Mouse (Mus musculus) spleen, postnatal 4 days (tissue): ENCODE data around the gene R3hdm4.
"Not testable (repeated sequence)": the region's sequence is repeated elsewhere in the genome, so short reads cannot be mapped to it uniquely, and the experiment has no call there.

Experiments
- DNase-seq, 2 experiments: peaks; one replicate each; pipeline ENCODE4 v3.0.0; 2022; ENCODE audit warnings: low spot score in 2 of 2

R3hdm4 gene

DNA sequence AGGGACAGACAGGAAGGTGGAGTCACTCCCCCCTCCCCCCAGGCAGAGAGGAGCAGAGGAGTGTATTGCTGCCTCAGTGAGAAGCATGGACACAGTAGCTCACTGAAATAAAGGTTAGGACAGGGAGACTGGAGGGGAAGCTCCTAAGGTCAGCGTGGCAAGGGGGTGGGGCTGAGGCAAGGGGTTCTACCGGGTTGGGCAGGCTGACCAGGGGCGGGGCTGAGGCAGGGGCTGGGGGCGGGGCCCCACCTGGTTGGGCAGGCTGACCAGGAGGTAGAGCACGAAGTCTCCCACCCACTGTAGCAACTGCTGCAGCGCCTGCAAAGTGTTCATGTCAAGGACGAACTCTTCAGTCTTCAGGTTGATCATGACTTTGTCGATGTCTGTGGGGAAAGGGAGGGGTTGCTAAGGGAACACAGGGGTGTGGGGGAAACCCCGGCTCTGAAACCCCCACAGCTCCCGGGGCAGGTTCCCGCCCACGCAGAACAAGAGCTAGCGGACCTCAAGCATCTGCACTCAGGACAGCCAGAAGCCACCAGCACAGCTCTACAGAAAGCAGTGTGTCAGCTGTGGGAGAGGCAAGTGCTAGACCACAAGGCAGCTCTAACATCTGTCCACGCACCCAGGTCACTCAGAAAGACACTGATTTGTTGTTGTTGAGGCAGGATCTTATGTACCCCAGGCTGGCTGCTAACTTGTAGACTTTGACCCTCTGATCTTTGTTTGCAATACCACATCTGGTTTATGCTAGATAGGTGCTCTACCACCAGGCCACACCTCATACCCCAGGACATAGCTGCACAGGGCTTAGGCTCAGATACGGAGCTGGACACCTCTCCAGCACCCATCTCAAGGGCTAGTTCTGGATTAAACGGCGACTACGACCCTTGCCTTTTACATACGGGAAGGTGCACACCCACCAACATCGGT, 23.4 kb downstream of the R3hdm4 start:
- DNase-seq, result no peak

DNA sequence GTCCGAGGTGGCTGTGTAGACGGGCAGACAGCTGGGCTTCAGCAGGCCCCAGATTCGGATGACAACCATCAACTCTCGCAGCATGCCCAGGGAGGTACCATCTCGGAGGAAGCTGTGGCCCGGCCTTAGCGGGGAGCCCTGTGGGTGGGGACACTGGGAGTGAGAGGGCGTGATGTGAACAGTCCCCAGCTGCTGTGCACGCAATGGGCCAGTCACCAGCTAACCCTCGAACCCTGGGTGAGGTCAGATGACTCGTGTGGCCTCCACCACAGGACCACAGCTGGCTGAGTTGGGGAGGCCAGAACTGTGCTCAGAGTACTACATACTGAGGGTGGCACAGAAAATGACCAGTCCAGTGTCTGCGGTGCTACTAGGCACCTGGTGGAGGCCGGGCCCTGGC, 24.2 kb downstream of the R3hdm4 start:
- DNase-seq, result no peak

DNA sequence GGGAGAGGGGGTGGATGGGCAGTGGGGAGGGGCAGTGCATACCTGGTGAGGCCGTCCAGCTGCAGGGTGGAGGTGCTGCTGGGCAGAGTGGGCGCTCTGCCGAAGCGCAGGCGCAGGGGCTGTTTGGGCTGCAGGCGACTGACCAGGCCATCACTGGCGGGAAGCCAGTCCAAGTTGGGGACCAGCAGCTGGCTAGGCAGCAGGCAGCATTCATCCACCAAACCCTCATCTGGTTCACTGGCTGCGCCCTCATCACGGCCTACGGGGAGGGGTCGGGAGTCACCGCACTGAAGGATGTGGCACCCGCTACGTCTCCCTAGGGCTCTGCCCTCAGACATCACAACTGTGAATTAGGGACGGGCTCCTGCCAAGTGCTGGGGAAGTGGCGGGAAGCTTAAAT, 24.7 kb downstream of the R3hdm4 start:
- DNase-seq, result no peak

DNA sequence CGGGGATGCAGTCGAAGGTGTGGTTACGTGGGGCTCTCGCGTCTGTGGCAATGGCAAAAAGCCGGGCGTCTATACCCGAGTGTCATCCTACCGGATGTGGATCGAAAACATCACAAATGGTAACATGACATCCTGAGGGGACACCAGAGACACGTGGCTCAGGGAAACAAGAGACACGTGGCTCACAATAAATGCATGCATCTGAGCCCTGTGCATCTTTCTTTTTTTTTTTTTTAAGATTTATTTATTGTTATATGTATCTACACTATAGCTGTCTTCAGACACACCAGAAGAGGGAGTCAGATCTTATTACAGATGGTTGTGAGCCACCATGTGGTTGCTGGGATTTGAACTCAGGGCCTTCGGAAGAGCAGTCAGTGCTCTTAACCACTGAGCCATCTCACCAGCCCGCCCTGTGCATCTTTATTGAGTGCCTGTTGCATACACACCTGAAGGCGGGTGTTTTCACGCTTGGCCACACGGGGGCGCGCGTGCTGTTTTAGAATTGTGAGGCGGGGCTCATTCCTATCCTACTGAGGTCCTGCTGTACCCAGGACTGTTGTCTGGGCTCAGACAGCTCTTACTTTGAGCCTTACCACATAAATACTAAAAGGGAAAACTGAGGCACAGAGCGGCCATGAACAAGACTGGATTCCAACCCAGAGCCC, 28.4 kb downstream of the R3hdm4 start:
- DNase-seq, result peak; percentile 85 to 96

DNA sequence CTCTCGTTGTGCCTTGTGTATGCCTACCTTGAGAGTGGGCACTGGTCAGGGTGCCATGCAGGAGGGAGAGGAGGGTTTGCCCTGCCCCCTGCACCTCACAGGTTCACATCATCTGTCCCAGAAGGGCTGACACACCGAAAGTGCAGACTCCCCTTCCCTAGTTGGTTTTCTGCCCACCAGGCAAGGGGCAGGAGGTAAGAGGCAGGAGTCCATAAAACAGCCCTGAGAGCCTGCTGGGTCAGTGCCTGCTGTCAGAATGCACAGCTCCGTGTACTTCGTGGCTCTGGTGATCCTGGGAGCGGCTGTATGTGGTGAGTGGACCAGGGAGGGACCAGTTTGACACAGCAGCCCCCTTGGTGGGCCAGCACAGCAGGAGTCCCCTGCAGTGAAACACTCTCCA, 30.3 kb downstream of the R3hdm4 start, which contains the start of gene Cfd:
TSS of gene Cfd (plus strand) at position 184 of the 400 bp plus-strand sequence.
- no peak for DNase-seq

DNA sequence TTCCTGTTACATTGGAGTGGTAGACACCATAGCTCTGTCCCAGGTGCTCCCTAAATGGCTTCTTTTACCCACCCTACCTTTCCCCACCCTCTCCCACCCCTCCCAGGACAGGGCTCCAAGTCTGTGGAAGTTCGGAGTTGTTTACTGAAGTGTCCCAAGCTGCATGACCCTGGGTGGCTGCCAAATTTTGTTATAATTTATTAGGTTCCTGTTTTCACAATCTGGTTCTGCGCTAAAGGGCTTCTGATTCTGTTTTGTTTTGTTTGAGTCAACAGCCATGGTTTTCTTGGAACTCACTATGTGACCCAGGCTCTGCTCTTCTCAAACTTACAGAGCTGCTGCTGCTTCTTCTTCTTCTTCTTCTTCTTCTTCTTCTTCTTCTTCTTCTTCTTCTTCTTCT, 31.6 kb downstream of the R3hdm4 start:
- DNase-seq, result no peak

DNA sequence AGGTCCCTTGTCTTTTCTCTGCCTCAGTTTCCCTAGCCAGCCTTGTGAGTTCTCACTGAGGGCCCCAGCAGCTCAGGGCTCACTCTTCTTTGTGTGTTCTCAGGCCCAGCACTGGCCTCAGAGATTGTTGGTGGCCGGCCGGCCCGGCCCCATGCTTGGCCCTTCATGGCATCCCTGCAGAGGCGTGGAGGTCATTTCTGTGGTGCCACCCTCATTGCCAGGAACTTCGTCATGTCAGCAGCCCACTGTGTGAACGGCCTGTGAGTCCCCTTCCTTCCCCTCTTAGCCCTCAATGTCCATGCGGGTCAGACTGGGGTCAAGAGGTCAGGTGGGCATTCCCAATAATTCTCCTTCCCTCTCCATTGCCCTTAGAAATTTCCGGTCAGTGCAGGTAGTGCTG, 34.4 kb downstream of the R3hdm4 start:
- no peak for DNase-seq

DNA sequence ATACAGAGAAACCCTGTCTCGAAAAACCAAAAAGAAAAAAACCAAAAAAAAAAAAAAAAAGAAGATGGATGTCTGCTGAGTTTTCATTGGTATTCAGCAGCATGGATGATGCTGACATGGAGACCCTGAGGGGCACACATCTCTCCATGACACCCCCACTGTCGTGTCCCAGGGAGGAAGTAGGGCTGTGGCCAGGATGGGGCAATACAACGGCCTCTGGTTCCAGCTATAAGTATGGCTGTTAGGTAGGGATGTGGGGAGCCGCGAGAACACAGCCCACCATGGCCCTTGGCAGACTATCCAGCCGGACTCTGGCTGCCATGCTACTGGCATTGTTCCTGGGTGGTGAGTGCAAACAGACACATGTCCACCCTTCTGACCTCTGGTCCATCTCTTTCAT, 35.0 kb downstream of the R3hdm4 start, which contains the start of gene Elane:
TSS of gene Elane (plus strand) at position 194 of the 400 bp plus-strand sequence.
- no peak for DNase-seq

DNA sequence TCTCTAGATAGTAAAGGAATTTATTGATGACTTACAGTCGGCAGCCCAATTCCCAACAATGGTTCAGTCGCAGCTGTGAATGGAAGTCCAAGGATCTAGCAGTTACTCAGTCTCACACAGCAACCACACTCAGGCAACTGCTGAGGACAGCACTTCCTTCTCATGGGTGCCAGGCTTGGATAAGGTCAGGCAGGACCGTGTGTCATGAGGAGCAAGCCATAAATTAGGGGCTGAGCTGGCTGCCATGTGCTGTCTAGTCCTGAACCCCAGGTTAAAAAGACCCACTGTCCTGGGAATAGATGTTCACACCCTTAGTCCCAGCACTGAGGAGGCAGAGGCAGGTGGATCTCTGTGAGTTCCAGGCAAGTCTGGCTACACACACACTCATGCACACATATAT, 36.1 kb downstream of the R3hdm4 start:
- DNase-seq, result not testable (repeated sequence)

DNA sequence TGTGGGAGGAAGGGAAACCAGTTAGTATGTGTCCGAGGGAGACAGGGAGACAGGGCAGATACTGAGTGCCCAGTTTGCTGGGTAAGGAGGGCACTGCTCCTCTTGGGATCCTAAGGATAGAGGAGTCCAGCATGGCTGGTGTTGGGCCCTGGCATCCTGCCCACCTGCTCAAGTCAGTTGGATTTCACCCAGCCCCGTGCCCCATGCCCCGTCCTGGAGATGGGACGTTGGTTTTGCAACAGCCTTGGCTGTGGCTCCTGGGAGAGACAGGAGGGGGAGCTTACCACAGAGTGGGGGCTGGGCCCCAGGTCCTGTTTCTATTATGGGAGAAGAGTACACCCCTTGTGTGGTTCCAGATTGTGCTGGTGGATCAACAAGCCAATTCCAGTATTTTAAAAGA, 36.6 kb downstream of the R3hdm4 start:
- DNase-seq, result no peak

DNA sequence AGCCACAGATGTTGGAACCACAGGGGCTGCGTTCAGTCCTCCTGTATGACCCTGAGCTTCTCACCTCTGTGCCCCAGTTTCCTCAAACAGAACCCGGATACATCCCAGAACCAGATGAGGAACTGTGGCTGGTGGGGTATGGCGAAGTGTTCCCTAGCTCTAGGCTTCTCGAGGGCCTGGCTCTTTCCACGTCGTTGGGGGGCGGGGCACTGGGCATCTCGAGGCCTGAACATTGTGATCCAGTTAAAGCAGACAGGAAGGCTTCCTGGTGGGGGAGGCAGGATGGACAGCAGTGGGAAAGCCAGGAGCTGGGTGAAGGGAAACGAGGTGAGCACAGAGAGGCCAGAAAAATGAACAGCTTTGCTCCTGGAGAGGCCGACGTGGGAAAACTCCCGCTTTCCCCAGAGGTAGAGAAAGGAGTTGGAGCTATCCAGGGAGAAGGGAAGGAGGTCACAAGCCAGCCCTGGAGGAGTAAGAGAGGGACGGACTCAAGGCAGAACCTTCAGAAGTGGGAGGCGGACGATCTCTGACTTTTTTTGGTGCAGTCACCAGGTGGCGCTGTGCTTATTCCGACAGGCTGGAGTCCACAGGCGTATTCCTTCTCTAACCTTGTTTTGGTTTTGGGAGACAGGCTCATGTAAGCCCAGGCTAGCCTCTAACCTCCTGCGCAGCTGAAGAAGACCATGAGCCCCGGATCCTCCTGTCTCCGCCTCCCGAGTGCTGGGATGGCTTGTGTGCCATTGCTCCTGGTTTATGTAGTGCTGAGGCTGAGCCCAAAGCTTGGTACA, 37.5 kb downstream of the R3hdm4 start:
- peak; percentile 75 to 92 for DNase-seq

DNA sequence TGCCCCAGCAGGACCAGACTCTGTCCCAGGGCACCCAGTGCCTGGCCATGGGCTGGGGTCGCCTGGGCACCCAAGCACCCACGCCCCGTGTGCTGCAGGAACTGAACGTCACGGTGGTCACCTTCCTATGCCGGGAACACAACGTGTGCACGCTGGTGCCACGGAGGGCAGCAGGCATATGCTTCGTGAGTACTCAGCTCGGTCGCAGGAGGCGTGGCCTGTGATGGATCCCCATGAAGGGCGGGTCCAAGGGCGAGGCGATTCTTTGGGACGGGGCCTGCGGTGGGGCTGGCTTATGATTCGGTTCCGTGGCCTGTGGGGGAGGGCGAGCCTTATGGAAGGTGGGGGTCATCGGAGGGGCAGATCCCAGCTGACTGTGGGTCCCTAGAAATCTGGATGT, 39.0 kb downstream of the R3hdm4 start:
- DNase-seq, result peak in 1 of 2 experiments; percentile 72

DNA sequence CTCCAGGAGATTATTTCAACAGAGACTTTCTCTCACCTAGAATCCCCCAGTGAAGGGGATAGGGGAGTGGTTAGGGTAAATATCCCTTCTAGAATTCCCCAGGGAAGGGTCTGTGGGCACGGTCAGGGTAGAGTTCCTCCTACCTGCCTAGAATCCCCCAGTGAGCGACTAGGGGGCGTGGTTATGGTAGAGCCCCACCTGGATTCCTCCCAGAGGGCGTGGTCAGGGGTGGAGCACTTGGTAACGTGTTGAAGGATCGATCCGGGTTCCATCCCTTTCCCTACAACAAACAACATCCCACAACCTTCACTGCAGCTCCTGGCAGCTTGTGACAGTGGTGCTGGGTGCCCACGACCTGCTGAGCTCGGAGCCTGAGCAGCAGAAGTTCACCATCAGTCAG, 40.3 kb downstream of the R3hdm4 start:
- DNase-seq, result no peak

DNA sequence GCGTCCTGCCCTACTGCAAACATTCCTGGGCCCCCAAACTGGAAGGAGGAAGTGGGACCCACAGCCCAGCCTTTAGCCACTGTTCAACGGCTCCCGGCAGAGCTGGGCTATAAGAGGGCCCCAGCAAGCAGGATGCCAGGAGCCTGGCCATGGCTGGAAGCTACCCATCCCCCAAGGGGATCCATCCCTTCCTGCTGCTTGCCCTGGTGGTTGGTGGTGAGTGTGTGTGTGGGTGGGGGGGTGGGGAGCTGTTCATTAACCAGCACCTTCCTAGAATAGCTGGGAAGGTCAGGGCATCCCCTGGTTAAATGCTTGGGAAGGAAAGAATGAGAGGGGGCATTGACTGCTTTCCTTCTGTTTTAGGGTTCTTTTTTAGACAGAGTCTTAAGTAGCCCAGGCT, 41.5 kb downstream of the R3hdm4 start:
- DNase-seq, result no peak

DNA sequence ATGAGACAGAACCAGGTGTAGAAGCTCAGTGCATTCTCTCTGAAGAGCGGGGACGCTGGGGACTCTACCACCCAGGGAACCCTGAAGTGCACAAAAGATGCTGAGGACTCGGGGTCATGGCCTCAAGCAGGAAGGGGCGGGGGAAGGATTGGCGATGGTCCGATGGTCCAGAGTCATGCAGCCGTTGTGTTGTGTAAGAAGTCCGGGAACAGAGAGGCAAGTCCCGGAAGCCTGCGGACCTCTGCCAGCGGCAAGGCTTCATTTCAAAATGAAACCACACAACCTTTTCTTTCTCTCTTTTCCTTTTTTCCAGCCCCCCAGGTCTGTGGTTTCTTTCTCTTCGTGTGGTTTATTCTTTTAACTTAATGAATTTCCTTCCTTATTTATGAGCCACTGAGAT, 43.3 kb downstream of the R3hdm4 start:
- no peak for DNase-seq

DNA sequence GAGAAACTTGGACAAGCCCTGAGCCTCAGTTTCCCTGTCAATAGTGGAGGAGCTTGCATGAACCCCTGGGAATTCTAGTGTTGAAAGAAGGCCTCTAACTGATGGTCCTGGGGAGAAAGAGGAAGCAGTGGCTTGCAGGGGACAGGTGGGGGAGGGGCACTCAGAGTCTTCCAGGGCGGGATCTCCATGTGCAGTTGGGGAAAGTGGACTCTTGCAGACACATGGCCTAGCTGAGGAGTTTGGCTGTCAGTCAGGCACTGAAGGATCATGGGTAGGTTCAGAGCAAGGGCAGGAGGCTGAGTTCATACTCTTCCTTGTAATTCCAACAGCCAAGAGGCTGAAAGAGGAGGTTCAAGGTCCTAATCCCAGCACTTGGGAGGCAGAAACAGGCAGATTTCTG, 43.8 kb downstream of the R3hdm4 start:
- no peak for DNase-seq

DNA sequence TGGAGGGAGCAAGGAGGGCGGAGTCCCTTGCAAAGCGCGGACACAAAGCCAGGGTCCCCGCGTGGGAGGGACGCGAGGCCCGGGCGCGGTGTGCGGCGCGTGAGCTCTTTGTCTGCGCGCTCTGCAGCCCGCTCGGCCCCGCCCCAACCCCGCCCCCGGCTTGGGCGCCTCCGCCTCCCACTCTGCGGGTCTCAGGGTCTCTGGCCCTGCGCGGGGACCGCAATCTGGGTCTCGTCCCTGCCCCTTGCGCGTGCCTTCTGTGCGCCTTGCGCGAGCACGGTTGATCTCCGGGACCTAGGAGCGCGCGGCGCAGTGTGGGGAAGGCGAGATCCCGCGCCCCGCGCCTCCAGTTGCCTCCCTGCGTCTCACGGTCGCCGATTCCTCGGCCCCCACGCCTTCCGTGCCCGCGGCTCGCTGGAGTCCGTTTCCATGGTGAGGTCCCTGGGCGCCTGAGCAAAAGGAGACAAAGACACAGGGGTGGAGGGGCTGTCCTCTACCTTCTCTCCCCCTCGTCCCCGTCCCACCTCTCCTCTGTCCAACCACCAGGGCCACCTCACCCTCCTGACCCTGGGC, 46.6 kb downstream of the R3hdm4 start, which contains the start of the genes Prtn3 and Plppr3:
TSS of gene Prtn3 (plus strand) at position 187 of the 573 bp plus-strand sequence.
TSS of gene Plppr3 (minus strand) at position 345 of the 573 bp plus-strand sequence.
- DNase-seq, result peak in 1 of 2 experiments; percentile 70

DNA sequence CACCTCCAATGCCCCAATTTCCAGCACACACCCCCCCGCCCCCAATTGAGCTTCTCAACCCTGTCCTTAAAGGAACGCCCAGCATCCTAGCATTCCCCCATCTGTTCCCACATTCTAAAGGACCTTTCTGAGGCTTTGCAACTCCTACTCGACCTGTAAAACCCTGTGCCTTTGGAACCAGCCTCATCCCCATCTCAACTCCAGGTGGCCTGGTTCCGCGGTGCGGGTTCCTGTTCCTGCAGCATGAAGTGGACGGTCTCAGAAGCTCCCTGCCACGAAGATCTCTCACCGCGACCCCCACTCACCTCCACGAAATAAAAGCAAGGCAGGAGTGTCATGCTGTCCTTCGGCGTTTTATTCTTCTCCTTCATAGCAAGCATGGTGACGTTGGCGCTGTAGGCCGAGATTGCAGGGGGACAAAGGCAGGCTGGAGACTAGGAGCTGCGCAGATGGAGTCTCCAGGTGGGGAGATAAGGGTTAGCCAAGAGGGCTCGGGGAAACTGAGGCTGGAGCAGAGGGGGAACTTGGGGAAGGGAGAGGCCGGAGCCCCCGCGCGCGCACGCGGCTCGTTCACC, 47.2 kb downstream of the R3hdm4 start:
- no peak for DNase-seq

DNA sequence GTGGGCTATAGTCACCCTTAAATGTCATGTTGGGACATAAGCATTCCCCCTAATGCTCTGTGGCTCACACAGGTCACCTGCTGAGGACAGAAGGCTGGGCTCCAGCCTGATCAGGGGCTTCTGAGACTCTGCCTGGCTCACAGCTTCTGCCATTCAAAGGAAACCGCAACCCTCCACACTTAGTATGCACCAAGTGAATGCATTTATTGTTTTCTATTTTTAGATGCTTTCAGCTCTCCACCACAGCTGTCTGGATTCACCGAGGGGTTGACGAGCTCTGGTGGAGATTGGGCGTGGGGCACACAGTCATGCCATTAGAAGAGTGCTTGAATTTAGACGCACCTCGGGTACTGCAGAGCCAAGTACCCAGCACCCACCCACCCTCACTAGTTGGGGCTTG, 47.7 kb downstream of the R3hdm4 start:
- no peak for DNase-seq

DNA sequence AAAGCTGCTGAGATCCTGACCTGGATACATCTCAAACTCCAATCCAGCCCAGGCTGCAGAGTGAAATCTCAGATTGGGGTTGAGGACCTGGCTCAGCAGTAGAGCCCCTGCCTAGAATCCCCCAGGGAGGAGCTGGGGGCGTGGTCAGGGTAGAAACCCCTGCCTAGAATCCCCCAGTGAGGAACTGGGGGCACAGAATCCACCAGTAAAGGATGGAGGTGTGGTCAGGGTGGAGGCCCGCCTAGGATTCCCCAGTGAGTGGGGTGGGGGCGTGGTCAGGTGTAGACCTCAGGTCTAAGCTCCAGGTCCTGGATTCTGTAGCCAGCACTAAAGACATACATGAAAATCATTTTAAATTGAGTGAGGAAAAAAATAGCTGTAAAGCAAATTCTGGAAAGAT, 48.1 kb downstream of the R3hdm4 start:
- no peak for DNase-seq

DNA sequence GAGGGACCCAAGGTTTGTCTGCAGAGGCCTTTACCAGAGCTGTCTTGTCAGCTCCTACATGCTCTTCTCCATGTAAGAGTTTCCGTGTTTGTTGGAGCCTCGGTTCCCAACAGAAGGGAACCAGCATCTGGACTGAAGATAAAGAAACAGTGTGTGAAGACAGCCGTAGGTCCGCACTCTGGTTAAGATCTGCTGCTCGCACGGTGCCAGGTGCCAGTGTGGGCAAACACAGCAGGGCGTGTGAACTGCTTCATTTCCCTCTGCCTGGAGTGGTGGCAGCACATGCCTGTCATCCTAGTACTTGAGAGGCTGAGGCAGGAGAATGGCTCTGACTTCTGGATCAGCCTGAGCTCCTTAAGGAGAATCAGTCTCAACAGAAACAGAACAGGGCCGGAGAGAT, 49.2 kb downstream of the R3hdm4 start:
- no peak for DNase-seq
